Mouse (Mus musculus) c-Kit-negative CD71-positive TER-119-positive erythroid progenitor cells, embryonic 14.5 days (primary cell): ENCODE data around the gene Smap2.

Experiments used
- DNase-seq: peaks from one replicate; pipeline ENCODE4 v3.0.0-alpha.2; 2013; ENCODE audit warnings: low read depth, low spot score

Smap2 gene

DNA sequence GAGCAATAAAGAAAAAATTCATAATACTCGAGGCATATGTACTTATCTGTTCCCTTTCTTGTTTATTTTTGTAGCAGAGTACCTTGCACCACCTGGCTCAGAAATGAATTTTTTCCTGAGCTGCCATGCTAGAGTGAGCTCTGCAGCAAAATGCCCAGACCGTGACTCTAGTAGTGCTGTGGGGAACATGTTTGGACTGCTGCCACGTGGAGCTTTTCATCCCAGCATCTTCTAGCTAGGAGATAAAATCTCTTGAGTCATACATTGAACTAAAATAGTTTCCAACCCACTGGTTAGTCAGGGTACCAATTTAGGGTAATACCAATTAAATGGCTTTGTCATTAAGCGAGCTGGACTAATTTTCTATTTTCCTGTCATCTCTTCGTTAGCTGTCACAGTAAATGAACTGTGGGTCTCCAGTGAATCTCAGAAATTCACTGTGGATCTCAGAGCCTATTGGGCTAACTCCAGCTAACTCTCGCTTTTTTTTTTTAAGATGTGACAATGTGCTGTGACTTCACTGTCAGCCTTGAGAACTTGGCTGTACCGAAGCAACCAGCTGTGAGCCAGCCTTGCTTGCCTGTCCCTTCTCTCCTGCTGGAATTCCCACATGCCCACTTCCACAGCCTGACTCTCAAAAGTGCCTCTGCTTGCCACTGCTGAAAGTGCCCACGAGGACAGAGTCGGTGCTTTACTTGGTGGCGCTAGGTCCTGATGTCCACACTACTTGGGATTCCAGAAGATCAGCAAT lies 3.2 kb upstream of the Smap2 start:
- no peak for DNase-seq

DNA sequence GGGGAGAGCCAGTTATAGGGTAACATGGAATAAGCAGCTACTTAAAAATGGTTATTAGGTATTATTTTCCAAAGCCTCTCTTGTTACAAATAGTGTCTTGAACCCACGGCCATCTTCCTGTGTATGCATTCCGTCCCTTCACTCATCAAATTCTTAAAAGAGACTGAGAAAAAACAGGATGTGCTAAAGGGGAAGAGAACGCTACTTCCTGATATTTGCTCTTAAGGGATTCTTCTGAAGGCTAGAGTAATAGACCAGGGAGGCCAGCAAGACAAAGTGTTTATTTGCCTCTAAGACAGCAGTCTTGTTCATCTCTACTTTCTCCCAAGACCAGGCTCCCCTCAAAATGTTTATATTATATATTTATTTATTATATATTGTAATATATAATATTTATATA lies 1.2 kb upstream of the Smap2 start:
- DNase-seq, result no peak

DNA sequence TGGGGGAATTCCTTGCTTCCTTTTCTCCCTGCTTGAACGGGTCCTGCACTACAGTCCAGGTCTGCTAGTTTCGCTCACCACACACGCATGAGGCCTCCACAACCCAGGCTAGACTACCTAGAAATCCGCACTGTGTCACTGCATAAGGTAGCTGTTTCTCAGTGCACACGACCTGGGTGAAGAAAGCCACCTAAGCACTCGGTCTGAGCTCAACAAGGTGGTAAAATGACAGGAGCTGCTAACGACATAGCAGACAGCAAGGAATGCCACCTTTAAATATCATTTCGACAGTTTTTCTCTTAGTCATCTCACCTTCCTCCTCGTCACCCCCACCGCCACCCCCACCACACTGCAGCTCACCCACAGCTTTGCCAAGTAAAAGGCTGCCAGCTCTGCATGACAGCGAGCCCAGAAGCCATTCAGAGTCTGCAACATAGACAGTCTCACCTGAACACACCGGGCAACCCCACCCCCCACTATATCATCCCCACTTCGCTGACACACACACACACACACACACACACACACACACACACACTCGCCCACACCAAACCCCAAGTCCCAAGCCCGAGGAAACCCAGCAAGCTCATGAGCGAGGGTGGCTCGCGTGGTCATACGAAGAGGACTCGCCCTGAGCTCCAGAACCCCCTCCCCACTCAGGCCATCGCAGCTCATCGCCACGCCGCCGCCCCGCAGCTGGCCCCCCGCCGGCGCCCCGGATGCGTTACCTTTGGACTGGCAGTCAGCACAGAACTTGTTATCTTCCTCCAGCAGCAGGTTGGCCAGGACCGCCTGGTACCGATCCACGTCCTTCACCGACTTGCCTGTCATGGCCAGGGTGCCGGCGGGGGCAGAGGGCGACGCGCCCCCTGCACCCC lies 787 bp downstream of the Smap2 start:
- DNase-seq, result peak; percentile 47

DNA sequence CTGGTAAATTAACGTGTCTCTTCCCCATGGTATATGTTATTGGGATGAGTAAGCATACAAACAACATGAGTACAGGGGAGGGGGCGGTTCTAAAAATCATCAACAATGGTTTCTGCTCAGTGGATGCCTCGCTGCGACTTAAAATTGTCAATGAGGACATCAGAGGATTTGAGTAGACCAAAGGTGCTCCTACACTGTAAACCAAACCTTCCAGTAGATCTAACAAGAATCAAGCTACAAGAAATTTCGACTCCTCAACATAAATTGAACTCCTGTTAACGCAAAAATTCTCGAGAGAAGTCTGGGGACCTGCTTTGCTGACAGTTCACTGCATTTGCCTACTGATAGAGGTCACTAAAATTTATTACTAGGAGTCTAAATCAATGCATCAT lies 1.8 kb downstream of the Smap2 start:
- DNase-seq, result no peak

DNA sequence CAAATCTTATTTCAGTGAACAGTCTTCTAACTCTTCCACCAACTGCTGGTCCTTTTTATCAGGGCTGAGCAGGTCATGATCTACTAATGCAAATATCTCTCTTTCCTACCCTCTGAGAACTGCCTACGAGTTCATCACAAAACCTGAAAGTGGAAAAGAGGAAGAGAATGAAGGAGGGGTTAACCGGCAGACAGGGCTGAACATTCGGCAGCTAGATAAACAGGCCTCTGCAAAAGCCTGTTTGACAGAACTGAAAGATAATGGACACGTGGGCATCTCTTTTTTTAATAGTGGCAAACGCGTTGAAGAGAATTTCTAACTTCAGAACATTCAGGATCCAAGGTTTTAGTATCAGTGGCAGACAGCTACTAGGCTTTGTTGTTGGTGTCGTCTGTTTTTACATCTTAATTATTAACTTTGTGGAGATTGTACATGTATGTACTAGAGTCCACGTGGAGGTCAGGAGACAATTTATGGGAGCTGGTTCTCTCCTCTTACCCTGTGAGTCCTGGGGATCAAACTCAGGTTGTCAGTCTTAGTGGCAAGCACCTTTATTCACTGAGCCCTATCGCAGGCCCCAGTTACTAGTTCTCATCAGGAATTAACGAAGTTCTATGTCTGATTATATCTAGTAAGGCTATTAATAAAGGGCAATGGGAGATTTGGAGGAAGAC lies 2.3 kb downstream of the Smap2 start:
- peak; percentile 48 for DNase-seq

DNA sequence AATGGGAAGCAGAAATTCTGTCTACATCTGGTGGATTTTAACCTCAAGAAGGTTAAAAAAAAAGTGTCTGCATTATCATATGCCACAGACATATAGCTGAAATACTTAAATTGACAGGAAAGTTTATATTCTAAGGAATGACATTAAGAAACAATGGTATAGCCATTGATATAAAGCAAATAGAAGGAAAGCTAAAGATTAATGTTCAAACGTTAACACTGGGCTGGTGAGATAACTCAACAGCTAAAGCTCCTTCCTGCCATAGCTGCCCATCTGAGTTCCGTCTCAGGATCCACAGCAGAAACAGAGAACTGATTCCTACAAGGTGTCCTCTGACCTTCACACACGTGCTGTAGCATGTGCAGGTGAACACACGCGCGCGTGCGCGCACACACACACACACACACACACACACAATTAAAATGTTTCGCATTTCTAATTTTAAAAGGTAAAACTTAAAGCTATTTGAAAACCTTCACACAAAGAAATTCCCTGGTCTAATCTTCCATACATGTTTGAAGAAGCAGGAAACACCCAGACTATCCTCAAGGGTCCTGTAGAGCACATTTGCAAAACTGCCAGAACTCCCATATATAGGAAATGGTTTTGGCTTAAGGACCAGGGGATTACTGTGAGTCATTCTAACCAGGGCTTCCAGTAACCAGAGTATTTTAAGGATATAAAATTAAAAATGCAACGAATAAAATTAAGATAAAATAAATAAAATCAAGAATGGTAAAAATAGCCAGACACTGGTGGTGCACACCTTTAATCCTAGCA lies 6.1 kb downstream of the Smap2 start:
- DNase-seq, result no peak

DNA sequence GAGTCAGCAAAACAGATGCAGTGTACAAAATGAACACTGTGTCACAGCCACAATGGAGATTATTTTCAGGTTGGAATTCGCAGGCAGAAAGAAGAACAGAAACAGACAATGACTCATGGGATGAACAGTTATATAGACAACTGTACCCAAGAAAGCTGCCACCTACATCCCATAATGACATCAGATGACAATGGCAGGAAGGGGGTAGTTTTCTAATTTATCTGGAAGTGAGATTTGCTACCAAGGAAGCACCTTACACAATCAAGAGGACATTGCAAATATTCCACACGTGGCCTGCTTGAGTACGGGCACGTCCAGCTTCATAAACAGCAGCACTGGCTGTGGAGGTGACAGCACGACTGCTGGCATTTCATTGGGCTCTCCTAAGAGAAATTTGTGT lies 7.9 kb downstream of the Smap2 start:
- no peak for DNase-seq

DNA sequence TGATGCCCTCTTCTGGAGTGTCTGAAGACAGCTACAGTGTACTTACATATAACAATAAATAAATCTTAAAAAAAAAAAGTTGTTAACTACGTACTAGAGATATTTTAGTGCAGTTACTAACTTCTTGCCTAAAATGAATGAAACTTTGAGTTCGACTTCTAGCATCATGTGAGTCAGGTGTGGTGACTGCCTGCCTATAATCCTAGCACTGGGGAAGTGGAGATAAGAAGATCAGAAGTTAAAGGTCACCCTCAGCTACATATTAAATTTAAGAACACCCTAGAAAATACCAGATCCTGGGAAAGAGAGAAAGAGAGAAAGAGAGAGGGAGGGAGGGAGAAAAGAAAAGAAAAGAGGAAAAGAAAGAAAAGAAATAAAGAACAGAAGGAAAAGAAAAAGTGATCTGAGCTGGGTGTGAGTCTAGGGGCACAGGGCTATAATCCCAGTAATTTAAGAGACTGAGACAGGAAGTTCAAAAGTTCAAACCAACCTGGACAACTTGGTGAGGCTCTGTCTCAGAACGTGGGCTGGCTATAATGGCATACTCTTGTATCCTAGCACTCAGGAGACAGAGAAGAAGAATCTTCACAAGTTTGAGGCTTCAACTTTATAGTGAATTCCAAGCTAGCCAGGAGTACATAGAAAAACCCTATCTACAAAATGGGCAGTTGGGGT lies 8.8 kb downstream of the Smap2 start:
- no peak for DNase-seq

DNA sequence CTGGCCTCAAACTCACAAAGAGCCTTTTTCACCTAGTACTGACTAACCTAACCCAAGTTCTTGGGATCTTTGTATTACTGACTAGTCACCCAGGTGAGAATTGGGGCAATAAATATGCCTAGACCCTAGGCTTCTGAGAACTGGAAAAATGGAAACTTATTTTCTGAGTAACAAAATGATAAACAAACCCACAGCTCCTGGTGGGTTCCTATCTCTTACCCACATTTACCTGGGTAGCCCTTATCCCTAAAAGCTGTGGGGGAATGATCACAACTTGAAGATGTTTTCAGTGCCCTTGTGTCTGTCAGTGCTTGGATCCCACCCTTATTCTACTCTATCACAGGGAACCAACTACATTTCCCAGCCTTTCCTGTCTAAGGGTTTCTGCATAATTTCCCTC lies 10.0 kb downstream of the Smap2 start:
- DNase-seq, result no peak

DNA sequence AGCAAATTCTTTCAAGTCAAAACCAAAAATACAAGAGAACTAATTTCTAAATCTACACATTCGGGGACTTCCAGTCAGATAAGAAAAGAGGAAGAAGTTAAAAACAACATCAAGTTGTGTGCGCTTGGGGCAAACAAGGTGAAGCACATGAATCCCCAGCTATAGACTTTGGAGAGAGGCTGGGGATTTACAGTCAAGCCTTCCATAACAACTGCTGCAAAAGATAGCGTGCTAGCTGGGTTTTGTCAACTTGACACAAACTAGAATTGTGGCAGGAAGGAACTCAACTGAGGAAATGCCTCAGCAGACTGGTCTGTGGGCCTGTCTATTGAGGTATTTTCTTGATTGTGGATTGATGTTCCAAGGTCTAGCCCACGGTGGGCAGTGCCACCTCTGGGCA lies 12.4 kb downstream of the Smap2 start:
- DNase-seq, result no peak

DNA sequence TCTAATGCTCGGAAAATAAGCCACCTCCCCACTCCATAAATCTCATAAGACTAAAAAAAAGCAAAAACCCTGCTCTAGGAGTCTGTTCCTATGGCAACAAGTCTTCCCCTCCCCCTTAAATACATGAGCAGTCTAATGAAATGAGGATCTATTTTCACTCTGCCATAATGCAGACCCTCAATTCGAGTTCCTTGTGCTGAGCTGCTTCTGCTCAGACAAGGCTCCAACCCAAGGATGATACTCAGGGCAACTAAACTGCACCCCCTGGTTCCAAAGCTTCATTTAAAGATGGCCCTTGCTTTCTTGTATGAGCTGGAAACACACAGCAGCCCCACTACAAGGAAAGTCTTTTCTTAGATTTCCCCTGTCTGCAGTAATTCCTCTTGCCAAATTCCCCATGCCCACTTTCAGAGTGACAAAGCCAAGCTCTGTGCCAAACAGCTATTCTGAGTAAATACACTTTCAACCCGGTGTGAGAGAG lies 13.4 kb downstream of the Smap2 start:
- no peak for DNase-seq

DNA sequence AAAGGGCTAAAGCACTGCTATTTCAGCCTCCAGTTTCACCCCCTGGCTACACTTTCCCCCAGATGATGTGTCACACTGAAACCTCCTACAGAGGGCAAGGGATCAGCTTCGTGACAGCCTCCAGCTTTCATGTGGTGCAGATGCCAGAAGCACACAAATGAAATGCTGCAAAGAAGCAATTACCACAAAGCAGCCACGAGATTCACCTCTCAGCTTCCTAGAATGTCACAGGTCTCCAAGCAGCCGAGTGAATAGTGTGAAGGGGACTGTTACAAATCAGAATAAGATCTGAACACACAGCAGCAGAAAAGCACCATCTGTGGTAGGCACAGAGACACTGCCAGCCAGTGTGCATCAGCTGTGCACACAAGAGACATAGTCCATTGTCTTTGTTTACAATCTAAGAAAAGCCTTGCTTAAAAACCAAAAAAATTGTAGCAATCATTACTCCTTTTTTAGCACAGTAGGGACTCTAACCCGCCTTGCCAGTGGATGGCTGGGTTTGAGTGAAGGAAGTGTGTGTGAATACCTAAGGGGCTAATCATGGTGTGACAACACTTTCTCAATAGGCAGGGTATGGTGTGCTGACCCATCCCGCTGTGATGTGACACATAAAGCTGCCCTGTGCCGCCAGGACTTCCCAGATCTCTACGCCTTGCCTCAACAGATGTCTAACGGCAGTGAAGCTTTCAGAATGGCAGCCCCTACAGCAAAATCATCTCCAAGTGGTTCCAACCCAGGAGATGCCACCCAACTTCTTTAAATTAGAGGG lies 14.5 kb downstream of the Smap2 start:
- no peak for DNase-seq

DNA sequence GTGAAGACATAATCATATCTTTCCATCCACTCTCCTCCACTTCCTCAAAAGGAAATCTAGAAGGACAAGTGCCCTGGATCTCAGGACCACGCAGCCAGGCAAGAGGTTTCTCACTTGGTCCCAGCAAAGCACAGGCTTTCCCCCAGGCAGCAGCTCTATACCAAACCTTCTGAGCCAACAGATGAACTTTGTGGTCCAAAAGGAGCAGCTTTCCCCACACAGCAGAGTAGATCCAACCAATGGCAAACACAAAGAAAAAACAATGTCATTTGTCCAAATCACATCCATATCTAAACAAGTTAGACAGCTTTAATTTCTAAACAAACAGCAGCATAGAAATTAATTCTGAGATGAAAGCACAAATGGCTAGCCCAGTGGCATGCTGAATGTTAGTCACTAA lies 15.4 kb downstream of the Smap2 start:
- DNase-seq, result no peak

DNA sequence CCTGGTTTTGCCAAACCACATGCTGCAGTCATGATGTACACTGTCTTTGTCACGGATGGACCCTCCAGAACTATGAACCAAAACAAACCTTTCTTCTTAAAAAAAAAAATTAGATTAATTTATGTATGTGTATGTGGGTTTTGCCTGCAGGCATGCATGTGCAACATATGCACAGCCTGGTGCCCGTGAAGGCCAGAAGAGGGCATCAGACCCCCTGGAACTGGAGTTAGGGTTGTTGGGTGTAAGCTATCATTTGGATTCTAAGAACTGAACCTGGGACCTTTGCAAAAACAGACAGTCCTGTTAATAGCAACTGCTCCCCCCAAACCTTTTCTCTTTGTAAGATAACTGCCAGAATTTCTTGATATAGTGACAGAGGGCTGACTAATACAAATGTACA lies 16.0 kb downstream of the Smap2 start:
- no peak for DNase-seq

DNA sequence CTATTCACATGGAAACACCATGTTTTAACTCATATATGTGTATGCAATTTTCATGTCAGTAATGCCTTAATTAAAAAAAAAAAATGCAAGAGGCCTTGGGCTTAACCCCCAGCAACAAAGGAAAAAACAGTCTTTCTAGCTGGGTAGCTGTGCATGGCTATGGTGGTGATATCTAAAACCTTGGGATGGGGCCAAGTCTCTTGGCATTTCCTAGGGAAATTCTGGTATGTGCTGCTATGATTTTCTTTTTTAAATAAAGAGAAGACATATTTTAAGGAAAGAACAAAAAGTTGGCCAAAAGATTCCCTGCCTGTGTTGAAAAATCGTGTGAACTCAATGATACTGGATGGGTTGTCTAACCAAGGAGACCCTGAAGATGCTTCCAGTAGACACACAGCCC lies 21.1 kb downstream of the Smap2 start:
- DNase-seq, result no peak

DNA sequence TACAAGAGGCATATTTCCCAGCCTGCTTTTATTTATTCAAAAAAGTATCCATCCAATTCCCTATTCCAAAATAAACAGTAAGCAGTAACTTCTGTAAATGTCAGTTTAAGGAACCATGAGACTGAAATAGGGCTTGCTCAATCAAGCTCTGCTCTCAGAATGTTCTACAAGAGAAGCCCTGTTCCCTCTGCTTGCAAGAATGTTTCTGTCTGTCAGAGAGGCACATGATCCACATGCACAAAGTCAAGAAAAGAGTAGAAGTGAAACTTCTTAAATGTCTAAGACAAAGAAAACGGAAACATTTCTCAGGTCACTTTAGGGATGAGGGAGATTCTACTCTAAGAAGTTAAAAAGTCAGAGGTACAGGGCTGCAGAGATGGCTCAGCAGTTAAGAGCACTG lies 24.0 kb downstream of the Smap2 start:
- DNase-seq, result no peak

DNA sequence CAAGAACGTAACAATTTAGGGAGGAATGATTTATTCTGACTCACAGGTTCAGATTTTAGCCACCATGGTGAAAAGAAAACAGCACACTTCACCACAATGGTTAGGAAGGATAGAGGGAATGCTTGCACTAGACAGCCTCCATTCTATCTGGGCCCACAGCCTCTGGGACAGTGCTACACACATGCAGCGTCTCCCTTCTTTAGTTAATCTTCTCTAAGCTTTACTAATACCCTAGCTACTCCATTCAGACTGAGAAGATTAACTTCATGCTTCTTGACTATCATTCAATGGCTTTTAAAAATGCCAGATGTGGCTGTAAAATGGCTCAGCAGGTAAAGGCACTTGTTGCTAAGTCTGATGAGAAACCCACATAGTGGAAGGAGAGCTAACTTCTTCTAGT lies 24.8 kb downstream of the Smap2 start:
- DNase-seq, result no peak

DNA sequence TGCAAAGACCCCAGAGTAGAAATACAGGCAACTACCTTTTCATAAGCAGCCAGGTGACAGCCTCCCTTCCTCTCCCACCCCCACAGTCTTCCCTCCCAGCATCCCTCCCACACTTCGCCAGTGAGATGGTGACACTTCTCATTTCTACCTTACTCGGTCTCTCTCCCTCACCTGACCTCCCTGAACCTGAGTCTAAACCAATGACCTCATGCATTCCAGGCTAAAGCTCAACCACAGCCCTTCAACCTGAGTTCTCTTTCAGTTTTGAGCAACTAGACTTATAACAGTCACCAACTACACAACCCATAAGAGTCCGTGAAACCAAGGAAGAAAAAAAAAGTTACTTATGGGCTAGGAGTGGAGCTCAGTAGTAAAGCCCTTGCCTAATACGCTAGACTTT lies 29.7 kb downstream of the Smap2 start:
- DNase-seq, result no peak

DNA sequence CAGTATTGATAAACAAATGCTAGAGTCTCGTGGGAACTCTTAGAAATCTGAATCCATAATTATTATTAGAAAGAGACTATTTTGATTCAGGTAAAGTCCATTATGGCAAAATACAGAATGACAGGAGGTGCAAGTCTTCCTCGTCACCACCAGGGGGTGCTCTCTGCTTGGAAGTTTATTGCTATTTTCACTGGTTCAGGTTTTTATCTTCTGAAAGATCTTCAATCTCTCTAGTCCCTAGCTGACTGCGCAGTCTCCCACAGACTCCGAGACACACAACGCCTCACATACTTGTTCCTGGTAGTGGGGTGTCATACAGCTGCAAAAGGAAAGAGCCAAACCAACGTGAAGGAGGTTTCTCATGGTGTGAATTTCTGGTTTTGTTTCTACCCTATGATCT lies 30.6 kb downstream of the Smap2 start:
- DNase-seq, result peak; percentile 40

DNA sequence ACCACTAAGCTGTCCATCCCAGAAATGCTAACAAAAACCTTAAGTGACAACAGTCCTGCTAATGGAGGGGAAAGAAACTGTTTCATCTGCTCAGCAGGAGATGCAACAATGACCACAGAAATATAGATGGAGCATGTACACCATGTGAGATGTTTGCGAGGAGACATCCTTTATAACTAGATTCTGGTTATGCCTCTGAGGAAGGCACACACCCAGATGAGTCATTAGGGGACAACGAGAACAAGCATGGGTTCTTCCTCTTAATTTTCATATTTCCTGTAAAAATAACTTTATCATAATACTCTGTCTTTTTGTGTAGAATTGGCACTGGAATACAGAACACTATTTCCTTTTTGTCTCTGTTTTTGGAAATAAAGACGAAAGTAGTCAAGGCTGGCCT lies 38.8 kb downstream of the Smap2 start:
- DNase-seq, result no peak

DNA sequence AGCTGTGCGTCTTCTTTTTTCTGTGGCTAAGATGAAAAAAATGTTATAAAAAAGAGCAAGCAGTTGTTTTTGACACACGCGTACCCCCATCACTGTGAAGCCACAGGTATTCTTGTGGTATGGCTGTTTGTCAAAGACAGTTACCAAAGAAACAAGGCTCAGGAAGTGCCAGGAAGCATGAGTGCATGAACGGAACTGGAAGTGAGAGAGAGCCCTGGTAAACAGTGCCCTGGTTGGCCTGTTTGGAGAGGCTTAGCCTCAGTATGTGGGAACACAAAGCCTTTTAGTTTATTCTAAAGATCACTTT lies 41.7 kb downstream of the Smap2 start:
- no peak for DNase-seq
